Mouse (Mus musculus) lung, embryonic 14.5 days (tissue): Measurements from ENCODE around the gene Ift20. TPM values are rescaled to one million over a fixed set of nuclear protein-coding genes. Genes with fewer than 3 reads are reported as not detected.
"Not testable (repeated sequence)": the region's sequence is repeated elsewhere in the genome, so short reads cannot be mapped to it uniquely, and the experiment has no call there.

Experiments
- ATAC-seq: fragments of 200-750 bp; cut with Nextera tagmentation; 2 replicates; pipeline ENCODE4 v1.8.0; 2017; ENCODE audit warnings: mild to moderate bottlenecking, moderate TSS enrichment, moderate library complexity; ENCODE audit not compliant: insufficient read depth
- DNase-seq: peaks from one replicate; pipeline ENCODE4 v3.0.0-alpha.2; 2015
- H3K27ac ChIP-seq: fragments of 300-500 bp; sonication (generic); 2 replicates; pipeline ENCODE4 v1.5.1; 2014; ENCODE audit warnings: low read depth, mild to moderate bottlenecking, moderate library complexity
- H3K27me3 ChIP-seq: fragments of 300-500 bp; sonication (generic); 2 replicates; pipeline ENCODE4 v1.6.1; 2014; ENCODE audit warnings: low read length, control low read depth; ENCODE audit not compliant: insufficient read depth
- H3K36me3 ChIP-seq: fragments of 300-500 bp; sonication (generic); 2 replicates; pipeline ENCODE4 v1.6.1; 2014; ENCODE audit warnings: control low read depth; ENCODE audit not compliant: insufficient read depth
- H3K4me1 ChIP-seq: fragments of 300-500 bp; sonication (generic); 2 replicates; pipeline ENCODE4 v1.6.1; 2014; ENCODE audit warnings: antibody characterized with exemption, control low read depth; ENCODE audit not compliant: insufficient read depth
- H3K4me2 ChIP-seq: fragments of 300-500 bp; sonication (generic); 2 replicates; pipeline ENCODE4 v1.6.1; 2014; ENCODE audit warnings: mild to moderate bottlenecking
- H3K4me3 ChIP-seq: fragments of 300-500 bp; sonication (generic); 2 replicates; pipeline ENCODE4 v1.5.1; 2014; ENCODE audit warnings: low read depth, low read length
- H3K9ac ChIP-seq: fragments of 300-500 bp; sonication (generic); 2 replicates; pipeline ENCODE4 v1.6.1; 2014
- H3K9me3 ChIP-seq: fragments of 300-500 bp; sonication (generic); 2 replicates; pipeline ENCODE4 v1.6.1; 2016; ENCODE audit warnings: low read depth, low read length, control low read depth
- CTCF ChIP-seq: IDR thresholded peaks from 2 replicates; pipeline ENCODE4 v1.5.1; 2016; ENCODE audit warnings: antibody characterized with exemption, low read depth
- WGBS: fragments of 180-500 bp; shearing (Covaris S2); extraction: QIAGEN DNeasy Blood & Tissue Kit; methylation state at CpG from one replicate; pipeline ENCODE4 v1.1.7; 2014; 5-methylcytosine and 5-hydroxymethylcytosine counted together
- polyA plus RNA-seq: library from polyadenylated mRNA; unstranded; fragments of >200 nt; fragmentation: Nextera tagmentation; extraction: Ambion mirVana; gene quantifications from 2 replicates; pipeline ENCODE4 v1.2.1, GENCODE M21; 2014

The Ift20 gene
- polyA plus RNA-seq, 1 experiment from 2014 or later, result 119 TPM

DNA sequence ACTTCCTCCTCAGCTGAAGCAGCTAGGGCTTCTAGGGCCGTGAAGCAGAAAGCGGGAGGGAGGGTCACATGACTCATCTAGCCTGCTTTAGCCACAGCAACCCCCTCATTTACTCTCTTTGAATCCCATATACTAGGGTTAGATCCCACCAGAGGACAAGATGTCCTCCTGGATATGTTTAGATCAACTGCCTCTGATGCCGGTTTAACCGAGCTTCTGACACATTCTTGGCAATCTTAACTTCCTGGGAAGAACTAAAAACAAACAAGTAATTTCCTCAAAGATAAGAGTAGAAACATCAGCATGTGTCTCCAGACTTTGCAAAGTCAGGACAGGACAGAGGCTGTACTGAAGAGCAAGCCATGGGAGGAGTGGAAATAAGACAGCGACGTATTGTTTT is 30.6 kb downstream of the Ift20 start:
- Histone ChIP-seq H3K4me3 (no peak overlapping the region), H3K9ac (no peak overlapping the region), H3K27ac (peak overlapping the region; percentile 86), H3K36me3 (peaks cover 14% of the 10 kb centered on the region), H3K9me3 (no peaks in the 10 kb centered on the region), H3K4me2 (peak overlapping the region; percentile 18; the same call in 1 of the 2 replicates), H3K4me1 (peaks cover 5% of the 10 kb centered on the region; the same call in 1 of the 2 replicates), H3K27me3 (no peaks in the 10 kb centered on the region)
- WGBS, result 28% methylated on average over 6 of the region's 6 CpGs
- ATAC-seq, result peak; percentile 93
- TF ChIP-seq CTCF, result no peak
- DNase-seq, result peak; percentile 88

GRCm38 (mm10) chr11:78567614-78568013 is 31.5 kb downstream of the Ift20 start:
- no peak for DNase-seq
- Histone ChIP-seq H3K27me3 (no peaks in the 10 kb centered on the region), H3K36me3 (peaks cover 22% of the 10 kb centered on the region), H3K9me3 (no peaks in the 10 kb centered on the region), H3K9ac (no peak overlapping the region), H3K4me2 (no peak overlapping the region), H3K27ac (no peak overlapping the region), H3K4me1 (peaks cover 5% of the 10 kb centered on the region; the same call in 1 of the 2 replicates), H3K4me3 (no peak overlapping the region)
- TF ChIP-seq CTCF, result no peak
- WGBS, result 80% methylated on average over 6 of the region's 6 CpGs
- no peak for ATAC-seq

DNA sequence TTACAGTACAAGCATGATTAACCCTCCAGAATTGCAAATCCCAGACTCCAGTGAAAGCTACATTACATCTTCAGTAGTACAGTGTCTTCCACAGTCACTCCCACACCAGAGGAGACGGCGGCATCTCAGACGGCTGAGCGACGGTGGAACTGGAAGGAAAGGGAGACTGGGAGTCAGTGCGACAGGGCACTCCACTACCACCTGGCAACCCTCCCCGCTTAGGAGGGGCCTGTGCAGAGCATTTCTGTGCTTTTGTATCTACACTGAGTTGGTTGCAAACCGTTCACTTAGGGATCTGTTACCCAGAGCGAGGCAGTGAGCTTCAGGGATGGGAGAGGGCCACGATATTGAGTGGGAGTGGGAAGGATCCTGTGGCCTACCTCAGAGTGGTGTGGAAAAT is 32.7 kb downstream of the Ift20 start:
- WGBS, result 82% methylated on average over 10 of the region's 10 CpGs
- DNase-seq, result no peak
- H3K9me3 ChIP-seq, result no peaks in the 10 kb centered on the region
- no peak overlapping the region for H3K9ac ChIP-seq
- H3K4me3 ChIP-seq, result no peak overlapping the region
- no peak overlapping the region for H3K27ac ChIP-seq
- H3K4me1 ChIP-seq, result peaks cover 5% of the 10 kb centered on the region; the same call in 1 of the 2 replicates
- peaks cover 29% of the 10 kb centered on the region for H3K36me3 ChIP-seq
- no peak for ATAC-seq
- no peaks in the 10 kb centered on the region for H3K27me3 ChIP-seq
- no peak for TF ChIP-seq CTCF
- no peak overlapping the region for H3K4me2 ChIP-seq

DNA sequence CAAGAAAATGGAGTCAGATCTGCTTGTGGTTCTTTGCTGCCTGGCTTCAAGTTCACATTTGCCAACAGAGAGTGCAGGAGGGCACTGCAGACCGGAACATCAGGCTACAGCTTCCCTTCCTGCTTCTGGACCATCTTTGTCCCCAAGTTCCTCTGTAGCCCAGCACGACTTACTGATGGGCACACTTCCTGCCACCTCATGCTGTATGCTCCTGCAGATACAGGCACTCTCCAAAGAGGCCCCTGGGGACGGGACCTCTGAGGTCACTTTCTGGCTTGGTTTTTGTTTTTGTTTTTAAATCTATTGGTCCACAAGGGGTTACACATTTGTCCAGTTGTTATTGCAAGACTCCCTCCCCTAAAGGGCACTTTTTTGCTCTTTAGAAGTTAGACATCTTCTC is 33.6 kb downstream of the Ift20 start:
- Histone ChIP-seq H3K4me3 (no peak overlapping the region), H3K9ac (no peak overlapping the region), H3K27me3 (no peaks in the 10 kb centered on the region), H3K4me2 (no peak overlapping the region), H3K27ac (no peak overlapping the region), H3K36me3 (peaks cover 33% of the 10 kb centered on the region), H3K4me1 (peaks cover 5% of the 10 kb centered on the region; the same call in 1 of the 2 replicates), H3K9me3 (no peaks in the 10 kb centered on the region)
- 50% methylated on average over 3 of the region's 3 CpGs for WGBS
- no peak for ATAC-seq
- TF ChIP-seq CTCF, result no peak
- no peak for DNase-seq

- DNase-seq, result no peak
- no peak for TF ChIP-seq CTCF
- 93% methylated on average over 8 of the region's 8 CpGs for WGBS
- peaks cover 3% of the 10 kb centered on the region; the same call in 1 of the 2 replicates for H3K4me1 ChIP-seq
- H3K27ac ChIP-seq, result no peak overlapping the region
- no peak overlapping the region for H3K4me2 ChIP-seq
- H3K27me3 ChIP-seq, result no peaks in the 10 kb centered on the region
- ATAC-seq, result no peak
- H3K36me3 ChIP-seq, result peaks cover 38% of the 10 kb centered on the region
- no peak overlapping the region for H3K4me3 ChIP-seq
- H3K9me3 ChIP-seq, result no peaks in the 10 kb centered on the region
- H3K9ac ChIP-seq, result no peak overlapping the region
Observed at GRCm38 (mm10) chr11:78571441-78571840, 35.3 kb downstream of the Ift20 start.

- no peak overlapping the region for H3K27ac ChIP-seq
- H3K36me3 ChIP-seq, result peaks cover 38% of the 10 kb centered on the region
- 80% methylated on average over 6 of the region's 6 CpGs for WGBS
- H3K9ac ChIP-seq, result no peak overlapping the region
- H3K27me3 ChIP-seq, result no peaks in the 10 kb centered on the region
- H3K4me3 ChIP-seq, result no peak overlapping the region
- H3K9me3 ChIP-seq, result no peaks in the 10 kb centered on the region
- no peak for TF ChIP-seq CTCF
- no peak overlapping the region for H3K4me2 ChIP-seq
- no peaks in the 10 kb centered on the region for H3K4me1 ChIP-seq
- DNase-seq (no peak), ATAC-seq (no peak)
Observed at GRCm38 (mm10) chr11:78571854-78572253, 35.7 kb downstream of the Ift20 start.

DNA sequence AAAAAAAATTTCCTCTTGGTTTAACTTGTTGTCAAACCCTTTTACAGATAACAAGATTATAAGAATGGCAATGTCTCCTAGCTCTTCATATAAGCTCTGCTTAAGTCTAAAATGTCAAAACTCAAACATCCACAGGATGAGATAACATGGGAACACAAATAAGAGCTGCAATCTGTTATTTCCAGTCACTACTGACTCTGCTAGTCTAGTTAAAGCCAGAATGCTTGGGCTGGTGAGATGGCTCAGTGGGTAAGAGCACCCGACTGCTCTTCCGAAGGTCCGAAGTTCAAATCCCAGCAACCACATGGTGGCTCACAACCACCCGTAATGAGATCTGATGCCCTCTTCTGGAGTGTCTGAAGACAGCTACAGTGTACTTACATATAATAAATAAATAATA is 37.9 kb downstream of the Ift20 start:
- not testable (repeated sequence) for DNase-seq, H3K27ac ChIP-seq, H3K4me2 ChIP-seq, H3K27me3 ChIP-seq, H3K4me3 ChIP-seq, H3K9me3 ChIP-seq, H3K9ac ChIP-seq, ATAC-seq, H3K4me1 ChIP-seq
- peaks cover 54% of the 10 kb centered on the region for H3K36me3 ChIP-seq
- 92% methylated on average over 3 of the region's 4 CpGs for WGBS

GRCm38 (mm10) chr11:78574536-78574935 is 38.4 kb downstream of the Ift20 start:
- peaks cover 54% of the 10 kb centered on the region for H3K36me3 ChIP-seq
- ATAC-seq (no peak), DNase-seq (no peak)
- H3K9ac ChIP-seq, result no peak overlapping the region
- no peaks in the 10 kb centered on the region for H3K9me3 ChIP-seq
- WGBS, result 69% methylated on average over 3 of the region's 3 CpGs
- no peak overlapping the region for H3K4me3 ChIP-seq
- H3K27me3 ChIP-seq, result no peaks in the 10 kb centered on the region
- no peak overlapping the region for H3K4me2 ChIP-seq
- H3K27ac ChIP-seq, result no peak overlapping the region
- TF ChIP-seq CTCF, result no peak
- H3K4me1 ChIP-seq, result no peaks in the 10 kb centered on the region
